Mouse (Mus musculus) G1E (cell line): ENCODE data around the gene Rfx8.

Experiments used
- CTCF ChIP-seq: IDR thresholded peaks from 2 replicates; pipeline ENCODE4 v1.5.1; 2012; ENCODE audit warnings: low read depth, low read length, inconsistent platforms, mixed read lengths
- GATA1 ChIP-seq: IDR thresholded peaks from 2 replicates; pipeline ENCODE4 v1.6.1; 2012; ENCODE audit warnings: borderline replicate concordance, low read length, inconsistent platforms, mixed read lengths
- GATA2 ChIP-seq: IDR thresholded peaks from 2 replicates; pipeline ENCODE4 v1.6.1; 2012; ENCODE audit warnings: low read depth, low read length, inconsistent platforms, borderline replicate concordance
- POLR2AphosphoS5 ChIP-seq: IDR thresholded peaks from 2 replicates; pipeline ENCODE4 v1.6.1; 2012; ENCODE audit warnings: low read depth, low read length, inconsistent platforms; ENCODE audit not compliant: insufficient replicate concordance
- TAL1 ChIP-seq: conservative IDR thresholded peaks from 2 replicates; pipeline ENCODE4 v1.6.1; 2012; ENCODE audit warnings: low read depth, low read length, inconsistent platforms, mixed read lengths

GRCm38 (mm10) chr1:39691974-39692373 lies 28.8 kb downstream of the Rfx8 start:
- TF ChIP-seq CTCF (no peak), GATA1 (no peak), GATA2 (no peak), POLR2AphosphoS5 (no peak), TAL1 (no peak)
